Mouse (Mus musculus) megakaryocyte, adult 5-6 weeks (primary cell): ENCODE results near the gene Zfp786. TPM values are rescaled to one million over a fixed set of nuclear protein-coding genes. Genes with fewer than 3 reads are reported as not detected.

Experiments used
- ATAC-seq: 2 replicates; pipeline ENCODE4 v1.8.0; 2016; ENCODE audit warnings: mild to moderate bottlenecking, inconsistent platforms; ENCODE audit not compliant: poor library complexity, severe bottlenecking
- total RNA-seq, 2 experiments: library from RNA; stranded (forward) in 1 of 2; stranded (reverse) in 1 of 2; fragments of 153-499, 151-499 nt in 1 of 2; fragments of 221-1000, 200-1000 nt in 1 of 2; gene quantifications; 2 replicates each; pipeline versions ENCODE4 v1.2.3 to v1.2.4; 2015 to 2017

Gene Zfp786
- total RNA-seq, 2 experiments from 2014 or later, result not detected

- no peak for ATAC-seq
Measured at GRCm38 (mm10) chr6:47821776-47822175, 8.9 kb downstream of the Zfp786 start.

- ATAC-seq, result no peak
Measured at GRCm38 (mm10) chr6:47821236-47821635, 9.4 kb downstream of the Zfp786 start.

- no peak for ATAC-seq
Measured at GRCm38 (mm10) chr6:47819626-47820325, 10.9 kb downstream of the Zfp786 start.

GRCm38 (mm10) chr6:47818721-47819120, 11.9 kb downstream of the Zfp786 start:
- no peak for ATAC-seq

- ATAC-seq, result no peak
Measured at GRCm38 (mm10) chr6:47816151-47816550, 14.5 kb downstream of the Zfp786 start.

GRCm38 (mm10) chr6:47813257-47813878, 17.3 kb downstream of the Zfp786 start, which contains the start of gene Pdia4:
Pdia4 (minus strand) TSS chr6:47813430.
- ATAC-seq, result peak; percentile 92

GRCm38 (mm10) chr6:47812271-47812915, 18.3 kb downstream of the Zfp786 start:
- ATAC-seq, result no peak

GRCm38 (mm10) chr6:47811324-47811723, 19.3 kb downstream of the Zfp786 start:
- no peak for ATAC-seq

- no peak for ATAC-seq
Measured at GRCm38 (mm10) chr6:47810181-47810580, 20.5 kb downstream of the Zfp786 start.

- no peak for ATAC-seq
Measured at GRCm38 (mm10) chr6:47809053-47809452, 21.6 kb downstream of the Zfp786 start.

GRCm38 (mm10) chr6:47808545-47808944, 22.1 kb downstream of the Zfp786 start:
- ATAC-seq, result no peak

GRCm38 (mm10) chr6:47807419-47807818, 23.2 kb downstream of the Zfp786 start:
- no peak for ATAC-seq

GRCm38 (mm10) chr6:47805520-47805919, 25.1 kb downstream of the Zfp786 start:
- ATAC-seq, result no peak

GRCm38 (mm10) chr6:47799079-47799478, 31.6 kb downstream of the Zfp786 start:
- peak; percentile 92 for ATAC-seq

- ATAC-seq, result no peak
Measured at GRCm38 (mm10) chr6:47794106-47794830, 36.4 kb downstream of the Zfp786 start.

GRCm38 (mm10) chr6:47793284-47793683, 37.4 kb downstream of the Zfp786 start:
- no peak for ATAC-seq

GRCm38 (mm10) chr6:47792533-47792932, 38.1 kb downstream of the Zfp786 start:
- no peak for ATAC-seq

GRCm38 (mm10) chr6:47790745-47791144, 39.9 kb downstream of the Zfp786 start:
- ATAC-seq, result no peak

GRCm38 (mm10) chr6:47788821-47789220, 41.8 kb downstream of the Zfp786 start:
- ATAC-seq, result no peak

GRCm38 (mm10) chr6:47787941-47788736, 42.5 kb downstream of the Zfp786 start:
- ATAC-seq, result peak; percentile 95
